Mouse (Mus musculus) right cerebral cortex, postnatal 25 days (tissue): Measurements from ENCODE around the gene Rasal3.
A peak's percentile ranks its signal among the peaks of the same experiment; 100 is the strongest.

Experiments used
- DNase-seq: peaks from one replicate; pipeline ENCODE4 v3.0.0; 2022

Gene Rasal3

GRCm38 (mm10) chr17:32353696-32354095 is 49.7 kb downstream of the Rasal3 start:
- peak; percentile 57 for DNase-seq

- DNase-seq = no peak
These were observed 51.7 kb downstream of the Rasal3 start for GRCm38 (mm10) chr17:32351726-32352125.

GRCm38 (mm10) chr17:32351269-32351668 is 52.1 kb downstream of the Rasal3 start:
- DNase-seq = no peak

GRCm38 (mm10) chr17:32350382-32350983 is 52.9 kb downstream of the Rasal3 start, which contains the start of gene Akap8l:
Gene Akap8l, minus strand, starts transcription at chr17:32350607.
- DNase-seq = peak; percentile 95

- no peak for DNase-seq
These were observed 53.5 kb downstream of the Rasal3 start for GRCm38 (mm10) chr17:32349851-32350381.

GRCm38 (mm10) chr17:32349037-32349732 is 54.2 kb downstream of the Rasal3 start:
- no peak for DNase-seq

- no peak for DNase-seq
These were observed 55.0 kb downstream of the Rasal3 start for GRCm38 (mm10) chr17:32348406-32348805.

GRCm38 (mm10) chr17:32341102-32341501 is 62.3 kb downstream of the Rasal3 start:
- DNase-seq = no peak
